Mouse (Mus musculus) embryonic facial prominence, embryonic 10.5 days (tissue): ENCODE data around the gene Kcnh1. TPM values are rescaled to one million over a fixed set of nuclear protein-coding genes. Genes with fewer than 3 reads are reported as not detected.

ENCODE experiments used
- DNase-seq: peaks from one replicate; pipeline ENCODE4 v3.0.0-alpha.2; 2017; ENCODE audit warnings: low spot score
- H3K27ac ChIP-seq: fragments of 300-500 bp; sonication (generic); replicated peaks from 2 replicates; pipeline ENCODE4 v1.5.1; 2016; ENCODE audit warnings: mild to moderate bottlenecking
- H3K27me3 ChIP-seq: fragments of 300-500 bp; sonication (generic); replicated peaks from 2 replicates; pipeline ENCODE4 v1.6.1; 2016; ENCODE audit warnings: low read depth, mild to moderate bottlenecking; ENCODE audit not compliant: poor library complexity, severe bottlenecking
- H3K36me3 ChIP-seq: fragments of 300-500 bp; sonication (generic); replicated peaks from 2 replicates; pipeline ENCODE4 v1.6.1; 2016; ENCODE audit warnings: mild to moderate bottlenecking, moderate library complexity
- H3K4me1 ChIP-seq: fragments of 300-500 bp; sonication (generic); 2 replicates; pipeline ENCODE4 v1.6.1; 2016
- H3K4me3 ChIP-seq: fragments of 300-500 bp; sonication (generic); 2 replicates; pipeline ENCODE4 v1.5.1; 2016; ENCODE audit warnings: mild to moderate bottlenecking, moderate library complexity
- H3K9me3 ChIP-seq: fragments of 300-500 bp; sonication (generic); 2 replicates; pipeline ENCODE4 v1.6.1; 2016; ENCODE audit warnings: mild to moderate bottlenecking
- WGBS: fragments of 180-500 bp; shearing (Covaris S2); methylation state at CpG from one replicate; pipeline ENCODE4 v1.1.7; 2016; 5-methylcytosine and 5-hydroxymethylcytosine counted together
- polyA plus RNA-seq: library from polyadenylated mRNA; unstranded; fragments of >200 nt; fragmentation: Nextera tagmentation; extraction: Ambion mirVana; gene quantifications from 2 replicates; pipeline ENCODE4 v1.2.1, GENCODE M21; 2016

The Kcnh1 gene
- polyA plus RNA-seq, 1 experiment from 2014 or later = 0.57 TPM

GRCm38 (mm10) chr1:192277801-192278385 lies 87.3 kb downstream of the Kcnh1 start:
- H3K36me3 ChIP-seq = no peaks in the 10 kb centered on the region
- no peaks in the 10 kb centered on the region for H3K27me3 ChIP-seq
- WGBS = 60% methylated on average over 5 of the region's 5 CpGs
- no peaks in the 10 kb centered on the region for H3K9me3 ChIP-seq
- peaks cover 21% of the 10 kb centered on the region for H3K4me1 ChIP-seq
- H3K4me3 ChIP-seq = no peak overlapping the region
- no peak for DNase-seq
- H3K27ac ChIP-seq = no peak overlapping the region

GRCm38 (mm10) chr1:192284340-192284739 lies 93.8 kb downstream of the Kcnh1 start:
- H3K36me3 ChIP-seq = no peaks in the 10 kb centered on the region
- 68% methylated on average over 3 of the region's 3 CpGs for WGBS
- H3K27me3 ChIP-seq = no peaks in the 10 kb centered on the region
- no peak for DNase-seq
- H3K4me1 ChIP-seq = peaks cover 10% of the 10 kb centered on the region
- no peaks in the 10 kb centered on the region for H3K9me3 ChIP-seq
- no peak overlapping the region for H3K27ac ChIP-seq
- H3K4me3 ChIP-seq = no peak overlapping the region

GRCm38 (mm10) chr1:192284950-192285349 lies 94.4 kb downstream of the Kcnh1 start:
- H3K27me3 ChIP-seq = no peaks in the 10 kb centered on the region
- no peaks in the 10 kb centered on the region for H3K36me3 ChIP-seq
- no peak for DNase-seq
- peaks cover 10% of the 10 kb centered on the region for H3K4me1 ChIP-seq
- H3K9me3 ChIP-seq = no peaks in the 10 kb centered on the region
- H3K27ac ChIP-seq = no peak overlapping the region
- 67% methylated on average over 3 of the region's 3 CpGs for WGBS
- no peak overlapping the region for H3K4me3 ChIP-seq

GRCm38 (mm10) chr1:192288456-192288855 lies 97.9 kb downstream of the Kcnh1 start:
- Histone ChIP-seq H3K4me3 (no peak overlapping the region), H3K27me3 (no peaks in the 10 kb centered on the region), H3K27ac (no peak overlapping the region), H3K4me1 (no peaks in the 10 kb centered on the region), H3K36me3 (no peaks in the 10 kb centered on the region), H3K9me3 (no peaks in the 10 kb centered on the region)
- no peak for DNase-seq
- WGBS = 87% methylated on average over 8 of the region's 8 CpGs

GRCm38 (mm10) chr1:192291286-192291685 lies 100.7 kb downstream of the Kcnh1 start:
- DNase-seq = no peak
- H3K9me3 ChIP-seq = no peaks in the 10 kb centered on the region
- no peak overlapping the region for H3K27ac ChIP-seq
- 70% methylated on average over 3 of the region's 3 CpGs for WGBS
- no peaks in the 10 kb centered on the region for H3K4me1 ChIP-seq
- H3K36me3 ChIP-seq = no peaks in the 10 kb centered on the region
- no peak overlapping the region for H3K4me3 ChIP-seq
- H3K27me3 ChIP-seq = no peaks in the 10 kb centered on the region

GRCm38 (mm10) chr1:192293391-192293790 lies 102.8 kb downstream of the Kcnh1 start:
- WGBS = 63% methylated on average over 4 of the region's 4 CpGs
- no peaks in the 10 kb centered on the region for H3K36me3 ChIP-seq
- no peak for DNase-seq
- H3K4me1 ChIP-seq = no peaks in the 10 kb centered on the region
- no peaks in the 10 kb centered on the region for H3K27me3 ChIP-seq
- H3K27ac ChIP-seq = no peak overlapping the region
- H3K4me3 ChIP-seq = no peak overlapping the region
- no peaks in the 10 kb centered on the region for H3K9me3 ChIP-seq

GRCm38 (mm10) chr1:192293921-192294320 lies 103.3 kb downstream of the Kcnh1 start:
- no peaks in the 10 kb centered on the region for H3K36me3 ChIP-seq
- DNase-seq = no peak
- H3K9me3 ChIP-seq = no peaks in the 10 kb centered on the region
- no peaks in the 10 kb centered on the region for H3K4me1 ChIP-seq
- no peak overlapping the region for H3K27ac ChIP-seq
- no peaks in the 10 kb centered on the region for H3K27me3 ChIP-seq
- whole genome bisulfite sequencing = 86% methylated on average over 3 of the region's 3 CpGs
- no peak overlapping the region for H3K4me3 ChIP-seq

GRCm38 (mm10) chr1:192295243-192295860 lies 104.8 kb downstream of the Kcnh1 start:
- no peaks in the 10 kb centered on the region for H3K9me3 ChIP-seq
- 86% methylated on average over 11 of the region's 11 CpGs for WGBS
- H3K27ac ChIP-seq = no peak overlapping the region
- DNase-seq = no peak
- H3K36me3 ChIP-seq = no peaks in the 10 kb centered on the region
- H3K4me1 ChIP-seq = no peaks in the 10 kb centered on the region
- no peak overlapping the region for H3K4me3 ChIP-seq
- no peaks in the 10 kb centered on the region for H3K27me3 ChIP-seq

- no peak overlapping the region for H3K27ac ChIP-seq
- H3K4me3 ChIP-seq = no peak overlapping the region
- no peak for DNase-seq
- H3K9me3 ChIP-seq = no peaks in the 10 kb centered on the region
- no peaks in the 10 kb centered on the region for H3K27me3 ChIP-seq
- no peaks in the 10 kb centered on the region for H3K36me3 ChIP-seq
- no peaks in the 10 kb centered on the region for H3K4me1 ChIP-seq
Measured at GRCm38 (mm10) chr1:192295902-192296301, 105.3 kb downstream of the Kcnh1 start.

- no peaks in the 10 kb centered on the region for H3K4me1 ChIP-seq
- H3K9me3 ChIP-seq = no peaks in the 10 kb centered on the region
- H3K27ac ChIP-seq = no peak overlapping the region
- DNase-seq = no peak
- H3K36me3 ChIP-seq = no peaks in the 10 kb centered on the region
- no peak overlapping the region for H3K4me3 ChIP-seq
- WGBS = 77% methylated on average over 5 of the region's 5 CpGs
- H3K27me3 ChIP-seq = no peaks in the 10 kb centered on the region
Measured at GRCm38 (mm10) chr1:192297481-192298128, 107.0 kb downstream of the Kcnh1 start.

- DNase-seq = no peak
- no peaks in the 10 kb centered on the region for H3K36me3 ChIP-seq
- no peaks in the 10 kb centered on the region for H3K27me3 ChIP-seq
- H3K27ac ChIP-seq = no peak overlapping the region
- 92% methylated on average over 7 of the region's 7 CpGs for whole genome bisulfite sequencing
- peaks cover 6% of the 10 kb centered on the region; the same call in 1 of the 2 replicates for H3K4me1 ChIP-seq
- H3K4me3 ChIP-seq = no peak overlapping the region
- H3K9me3 ChIP-seq = no peaks in the 10 kb centered on the region
Measured at GRCm38 (mm10) chr1:192300417-192300816, 109.8 kb downstream of the Kcnh1 start.

GRCm38 (mm10) chr1:192303615-192304014 lies 113.0 kb downstream of the Kcnh1 start:
- H3K27ac ChIP-seq = no peak overlapping the region
- no peaks in the 10 kb centered on the region for H3K27me3 ChIP-seq
- no peak overlapping the region for H3K4me3 ChIP-seq
- peaks cover 6% of the 10 kb centered on the region; the same call in 1 of the 2 replicates for H3K4me1 ChIP-seq
- DNase-seq = no peak
- H3K36me3 ChIP-seq = no peaks in the 10 kb centered on the region
- 79% methylated on average over 2 of the region's 2 CpGs for WGBS
- H3K9me3 ChIP-seq = no peaks in the 10 kb centered on the region

- WGBS = 82% methylated on average over 1 of the region's 1 CpGs
- H3K36me3 ChIP-seq = no peaks in the 10 kb centered on the region
- peaks cover 6% of the 10 kb centered on the region; the same call in 1 of the 2 replicates for H3K4me1 ChIP-seq
- H3K27ac ChIP-seq = no peak overlapping the region
- H3K9me3 ChIP-seq = no peaks in the 10 kb centered on the region
- DNase-seq = no peak
- H3K27me3 ChIP-seq = no peaks in the 10 kb centered on the region
- no peak overlapping the region for H3K4me3 ChIP-seq
Measured at GRCm38 (mm10) chr1:192305155-192305554, 114.6 kb downstream of the Kcnh1 start.
